Mouse (Mus musculus) right cerebral cortex, postnatal 10 days (tissue): Measurements from ENCODE around the gene Olfr65.
A peak's percentile ranks its signal among the peaks of the same experiment; 100 is the strongest.

Source experiments
- DNase-seq, 2 experiments: peaks; one replicate each; pipeline ENCODE4 v3.0.0; 2021; ENCODE audit warnings: low spot score in 2 of 2

The Olfr65 gene

DNA sequence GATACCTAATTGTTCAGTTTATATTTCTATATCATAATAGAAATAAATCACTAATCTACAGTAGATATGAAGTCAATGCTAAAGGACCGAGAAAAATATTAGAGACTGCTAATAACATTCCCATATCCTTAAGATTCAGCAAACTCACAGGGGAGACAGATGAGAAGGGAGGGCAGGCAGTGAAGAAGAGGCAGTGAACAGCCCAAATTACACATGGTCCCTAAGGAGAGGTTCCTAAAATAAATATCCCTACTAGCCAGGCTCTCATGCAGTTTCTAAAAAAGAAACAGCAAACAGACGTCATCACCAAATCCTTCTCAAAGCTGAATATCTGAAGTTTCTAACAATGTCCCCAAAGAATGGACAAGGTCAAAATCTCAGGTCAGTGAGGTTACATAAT, at the start of gene Olfr65:
TSS of gene Olfr65 (plus strand) at position 301 of the 400 bp plus-strand sequence.
- DNase-seq = peak in 1 of 2 experiments; percentile 18

DNA sequence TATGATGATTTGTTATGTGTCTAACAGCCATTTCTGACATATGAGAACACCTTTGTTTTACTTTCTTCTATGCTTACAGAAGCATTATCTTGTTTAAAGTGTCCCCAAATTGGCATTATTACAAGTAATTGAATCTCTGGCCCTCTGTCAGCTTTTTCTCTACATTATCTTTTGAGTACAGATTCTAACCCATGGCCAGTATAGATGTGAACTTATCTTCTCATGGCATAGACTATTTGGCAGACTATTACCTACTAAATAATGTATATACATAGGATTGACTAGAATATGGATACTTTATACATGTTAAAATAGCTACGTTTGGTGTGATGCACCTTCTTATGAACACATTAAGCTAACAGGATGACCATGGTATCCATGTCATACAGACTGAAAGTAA, 48.6 kb upstream of the Olfr65 start:
- DNase-seq = no peak

DNA sequence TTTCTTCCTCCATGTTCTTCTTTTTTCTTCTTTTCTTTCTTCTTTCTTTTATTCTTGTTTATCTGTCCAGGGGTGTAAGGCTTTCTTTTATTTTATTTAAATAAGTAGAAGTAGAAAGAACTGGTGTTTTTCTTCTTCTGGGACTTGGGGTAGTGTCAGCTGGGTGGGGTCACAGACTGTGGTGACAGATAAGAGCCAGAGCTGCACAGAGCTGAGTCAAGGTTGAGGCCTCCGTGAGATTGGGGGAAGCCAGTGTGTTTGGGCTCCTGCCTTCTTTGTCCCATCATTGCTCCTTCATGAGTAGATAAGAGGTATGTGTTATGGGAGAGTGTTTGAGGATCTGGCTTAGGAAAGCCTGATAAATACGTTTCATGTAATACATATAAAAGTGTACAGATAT, 44.2 kb upstream of the Olfr65 start:
- no peak for DNase-seq

DNA sequence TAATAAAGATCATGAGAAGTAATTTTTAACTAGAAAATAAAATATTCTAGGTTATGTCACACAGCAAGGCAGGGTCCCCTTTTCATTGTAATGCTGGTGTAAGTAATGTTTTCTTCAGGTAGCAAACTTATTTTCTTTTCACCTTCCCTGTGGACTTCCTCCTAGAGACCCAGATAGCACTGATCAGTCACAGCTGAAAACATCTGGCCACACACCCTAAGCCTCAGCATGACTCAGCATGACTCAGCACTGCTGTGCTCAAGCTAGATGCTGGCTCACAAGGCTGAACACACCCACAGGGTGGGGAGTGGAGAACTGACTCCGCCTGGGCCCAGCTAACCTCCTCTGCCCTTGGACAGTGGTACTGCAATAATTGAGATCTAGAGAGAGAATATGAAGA, 42.4 kb upstream of the Olfr65 start:
- no peak for DNase-seq

DNA sequence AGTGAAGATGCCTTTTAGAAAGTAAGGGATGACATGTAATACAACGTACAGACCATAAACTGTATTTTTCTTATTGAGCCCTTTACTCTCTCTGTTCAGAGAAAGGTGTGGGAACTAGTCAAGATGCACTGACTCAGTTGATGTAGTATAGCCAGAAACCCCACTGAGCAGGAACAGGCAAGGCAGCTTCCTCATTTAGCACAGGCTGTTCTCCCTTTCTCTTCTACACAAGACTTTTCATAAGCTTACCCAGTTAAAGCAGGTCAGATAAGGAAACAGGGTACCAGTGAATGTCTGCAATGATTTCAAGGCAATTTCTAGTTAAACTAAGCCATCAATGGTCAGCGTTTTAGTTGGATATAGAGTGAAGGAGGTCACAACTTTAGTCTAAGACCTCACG, 41.8 kb upstream of the Olfr65 start:
- DNase-seq = no peak

DNA sequence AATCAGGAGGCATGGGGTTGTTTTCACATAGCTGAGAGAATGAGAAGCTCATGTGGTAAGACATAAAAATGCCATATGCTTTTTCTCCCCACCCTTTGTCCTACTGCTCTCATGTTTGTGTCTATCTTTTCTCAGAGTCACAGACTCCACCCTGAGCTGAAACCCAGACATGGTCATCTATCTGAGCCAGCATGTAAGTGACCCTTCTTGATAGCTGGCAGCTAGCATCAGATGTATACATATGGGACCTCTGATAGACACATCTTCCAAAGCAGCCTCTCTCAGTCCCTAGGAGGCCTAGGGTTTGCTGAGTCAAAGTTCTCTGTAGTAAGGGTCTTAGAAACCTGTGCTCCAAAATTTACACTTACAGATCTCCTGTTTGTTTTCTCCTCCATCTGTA, 37.6 kb upstream of the Olfr65 start:
- no peak for DNase-seq

DNA sequence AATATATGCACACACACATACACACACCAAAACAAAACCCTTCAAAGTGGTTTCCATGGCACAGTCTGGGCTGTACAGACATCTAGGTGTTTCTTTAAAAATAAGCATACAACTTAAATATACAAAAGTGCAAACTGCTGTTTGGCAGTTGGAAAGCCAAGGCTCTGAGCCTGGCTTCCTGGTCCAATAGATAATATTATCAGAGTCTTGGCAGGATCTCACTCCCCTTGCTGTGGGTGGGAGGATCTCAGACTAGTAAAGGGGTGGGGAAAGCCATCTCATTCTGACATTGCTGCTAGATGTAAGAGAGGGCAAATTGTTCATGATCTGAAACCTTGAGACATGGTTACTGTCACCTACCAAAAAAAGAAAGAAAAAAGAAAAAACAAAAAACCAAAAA, 32.6 kb upstream of the Olfr65 start:
- no peak for DNase-seq

DNA sequence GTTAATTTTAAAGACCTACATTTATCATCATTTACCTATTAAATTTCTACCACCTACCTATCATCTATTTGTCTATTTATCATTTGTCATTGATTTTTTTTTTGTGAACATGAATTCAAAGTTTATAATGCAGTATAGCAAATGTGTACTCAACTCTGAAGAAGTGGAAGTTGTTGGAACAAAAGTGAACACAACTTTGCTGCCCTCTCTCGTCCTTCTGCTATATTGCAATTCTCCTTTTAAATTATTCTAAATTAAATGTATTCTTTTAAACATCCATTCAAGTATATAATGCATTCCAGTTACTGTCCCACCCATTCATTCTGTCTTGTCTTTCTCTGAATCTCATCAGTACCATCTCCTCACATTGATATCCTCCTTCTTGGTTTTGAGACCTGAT, 30.2 kb upstream of the Olfr65 start:
- peak in 1 of 2 experiments; percentile 21 for DNase-seq

DNA sequence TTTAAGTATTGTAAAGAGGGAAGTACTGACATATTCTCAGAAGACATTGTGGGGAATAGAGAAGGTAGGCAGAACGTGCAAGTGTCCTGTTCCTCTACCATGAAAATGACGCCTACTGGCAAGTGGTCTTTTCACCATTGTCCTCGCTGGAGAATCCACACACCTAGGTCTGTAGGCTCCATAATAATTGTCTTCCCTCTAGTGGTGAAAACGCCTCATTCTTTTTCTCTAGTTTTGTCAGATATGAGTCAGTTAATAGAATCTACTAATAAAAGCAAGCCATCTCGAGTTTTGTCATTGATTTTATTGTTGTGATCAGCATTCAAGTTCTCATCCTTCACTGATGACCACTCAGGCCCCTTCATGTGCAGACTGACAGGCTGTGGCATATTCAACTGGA, 28.8 kb upstream of the Olfr65 start:
- no peak for DNase-seq

DNA sequence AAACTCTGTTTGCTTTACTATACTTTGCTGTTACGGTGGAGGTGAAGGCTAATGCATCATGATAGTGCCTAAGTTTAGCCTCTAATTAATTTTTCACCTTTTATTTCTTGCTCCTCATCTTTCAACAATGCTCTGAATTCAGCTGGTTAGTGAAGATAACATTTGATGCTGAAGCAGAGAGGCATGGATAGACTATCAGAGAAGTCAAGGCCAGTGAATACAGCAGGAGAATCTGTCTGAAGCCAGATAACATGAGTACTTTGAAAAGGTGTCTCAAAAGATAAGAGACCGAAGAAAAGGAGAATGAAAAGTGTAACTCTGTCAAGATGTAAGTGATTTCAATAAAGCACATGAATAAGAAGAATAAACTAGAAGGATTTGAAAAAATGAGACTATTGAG, 26.2 kb upstream of the Olfr65 start:
- no peak for DNase-seq

DNA sequence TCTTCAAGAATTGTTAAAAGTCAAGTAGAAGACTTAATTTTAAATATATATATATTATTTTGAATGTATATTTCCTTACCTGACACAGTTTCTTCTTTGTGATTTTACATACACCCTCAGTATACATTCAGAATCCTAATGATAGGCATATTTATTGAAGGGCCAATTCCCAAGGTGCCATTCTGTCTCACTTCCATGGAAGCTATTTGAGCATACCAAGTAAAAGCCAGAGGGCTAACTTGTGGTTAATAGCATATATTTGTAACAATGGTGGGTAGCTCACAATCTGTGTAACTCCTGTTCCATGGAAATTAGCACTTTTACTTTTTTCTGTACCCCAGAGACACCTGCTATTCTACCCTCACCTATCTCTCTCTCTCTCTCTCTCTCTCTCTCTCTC, 17.1 kb upstream of the Olfr65 start, which contains the start of gene Olfr66:
TSS of gene Olfr66 (minus strand) at position 101 of the 400 bp plus-strand sequence.
- no peak for DNase-seq

DNA sequence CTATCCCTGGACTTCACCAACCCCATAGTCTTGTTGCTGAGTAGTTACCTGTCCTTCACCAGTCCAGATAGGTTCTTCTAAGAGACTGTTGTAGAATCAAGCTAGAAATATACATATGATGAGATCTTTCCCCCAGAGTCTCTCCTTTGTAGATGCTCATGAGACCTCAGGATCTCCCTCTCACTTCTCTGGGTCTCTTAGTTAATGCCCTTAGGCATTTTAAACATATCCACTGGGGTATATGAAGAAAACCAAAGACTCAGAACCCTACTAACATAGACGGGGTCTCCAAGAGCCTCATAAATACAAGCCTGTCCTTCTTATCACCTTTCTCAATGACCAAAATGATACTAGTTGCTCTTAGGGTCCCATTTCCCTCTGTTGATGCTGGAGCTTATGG, 8.9 kb upstream of the Olfr65 start, which contains the start of gene Olfr64:
TSS of gene Olfr64 (minus strand) at position 101 of the 400 bp plus-strand sequence.
- DNase-seq = no peak

DNA sequence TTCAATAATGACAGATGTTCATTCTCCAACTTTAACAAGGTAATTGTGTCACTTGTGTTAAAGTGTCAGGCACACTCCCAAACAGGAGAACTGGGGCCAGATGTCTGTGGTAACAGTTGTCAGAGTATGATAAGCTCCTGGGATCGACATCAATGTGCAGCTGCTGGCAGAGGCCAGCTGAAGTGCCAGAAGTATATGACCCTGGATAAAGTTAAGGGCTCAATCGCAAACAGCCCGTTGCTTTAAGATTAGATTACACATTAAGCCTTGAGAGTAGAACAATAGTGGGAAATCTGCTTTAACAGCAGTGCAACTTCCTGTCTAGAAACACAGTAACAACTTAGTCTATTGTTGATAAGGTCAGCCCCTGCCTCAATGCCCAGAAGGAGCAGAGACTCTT, 6.8 kb downstream of the Olfr65 start:
- DNase-seq = no peak

DNA sequence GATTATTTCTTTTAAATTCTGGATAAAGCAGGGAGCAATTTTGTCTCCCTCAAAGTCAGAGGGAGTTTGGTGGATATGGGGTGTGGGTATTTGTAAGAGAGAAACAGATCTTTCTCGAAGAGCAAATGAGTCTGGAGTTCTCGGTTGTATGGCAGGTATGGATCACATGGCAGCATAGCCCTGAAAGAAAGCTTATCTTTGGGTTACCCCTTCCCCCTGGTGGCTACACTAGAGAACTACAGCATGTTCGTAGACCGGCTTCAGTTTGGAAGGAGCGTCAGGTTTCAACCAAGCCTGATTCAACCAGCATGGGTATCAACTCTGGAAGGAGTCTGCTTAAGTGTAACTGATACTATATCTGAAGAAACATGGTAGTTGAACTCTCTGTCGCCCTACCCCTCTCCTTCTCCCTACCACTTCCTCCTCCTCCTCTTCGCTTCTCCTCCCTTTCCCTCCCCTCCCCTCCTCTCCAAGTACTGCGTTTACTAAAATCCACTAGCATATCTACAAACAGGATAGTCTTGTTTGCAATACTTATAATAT, 9.8 kb downstream of the Olfr65 start:
- no peak for DNase-seq

DNA sequence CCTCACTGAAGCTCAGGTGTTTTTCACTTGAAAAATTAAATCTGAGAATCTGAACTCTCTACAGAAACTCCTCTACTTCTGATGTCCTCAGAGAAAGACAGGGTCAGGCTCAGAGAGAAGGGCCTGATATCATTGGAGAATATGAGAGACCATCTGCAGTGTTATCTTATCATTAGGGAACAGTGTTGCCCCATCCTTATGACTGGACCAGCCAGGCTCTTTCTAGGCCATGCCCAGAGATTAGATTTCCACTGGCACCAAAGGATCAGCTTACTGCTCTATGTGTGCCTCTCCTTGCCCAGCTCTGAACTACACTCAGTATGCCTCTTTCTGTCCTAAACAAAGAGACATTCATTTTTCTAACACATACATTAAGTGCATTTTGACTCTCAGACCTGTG, 12.1 kb downstream of the Olfr65 start:
- no peak for DNase-seq

DNA sequence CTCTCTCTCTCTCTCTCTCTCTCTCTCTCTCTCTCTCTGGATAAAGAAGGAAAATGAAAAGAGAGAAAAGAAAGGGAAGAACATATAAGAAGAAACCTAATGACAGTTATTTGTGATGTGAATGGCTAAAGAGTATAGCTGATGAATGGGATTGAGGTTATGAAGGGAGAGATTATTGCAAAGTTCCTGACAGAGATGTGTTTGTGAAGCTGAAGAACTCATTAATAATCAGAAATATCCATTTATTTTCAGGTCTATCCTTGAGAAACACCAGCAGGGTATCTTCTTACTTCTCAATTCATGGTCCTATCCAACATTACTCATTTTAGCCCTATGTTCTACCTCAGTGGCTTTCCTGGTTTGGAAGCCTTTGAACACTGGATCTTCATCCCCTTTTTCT, 25.2 kb downstream of the Olfr65 start, which contains the start of gene Olfr631:
TSS of gene Olfr631 (plus strand) at position 301 of the 400 bp plus-strand sequence.
- no peak for DNase-seq

DNA sequence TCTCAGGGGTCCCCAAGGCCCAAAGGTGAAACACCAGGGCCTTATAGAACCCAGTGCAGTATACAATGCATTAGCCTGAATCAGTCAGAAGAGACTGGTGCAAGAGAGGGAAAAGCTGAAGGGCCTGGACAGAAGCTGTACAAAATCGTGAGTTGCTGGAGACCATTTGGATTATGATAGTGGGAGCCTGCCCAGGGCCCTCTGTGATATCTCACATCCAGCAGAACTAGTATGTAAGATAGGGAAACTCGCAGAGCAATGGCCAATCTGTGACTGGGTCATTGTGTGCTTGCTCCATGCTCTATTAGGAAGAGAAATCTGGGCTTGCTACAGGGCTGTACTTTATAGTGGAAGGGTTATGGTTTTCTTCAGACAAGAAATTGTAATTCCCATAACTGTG, 31.0 kb downstream of the Olfr65 start, which contains the start of gene Olfr632:
TSS of gene Olfr632 (plus strand) at position 84 of the 400 bp plus-strand sequence.
- DNase-seq = no peak

DNA sequence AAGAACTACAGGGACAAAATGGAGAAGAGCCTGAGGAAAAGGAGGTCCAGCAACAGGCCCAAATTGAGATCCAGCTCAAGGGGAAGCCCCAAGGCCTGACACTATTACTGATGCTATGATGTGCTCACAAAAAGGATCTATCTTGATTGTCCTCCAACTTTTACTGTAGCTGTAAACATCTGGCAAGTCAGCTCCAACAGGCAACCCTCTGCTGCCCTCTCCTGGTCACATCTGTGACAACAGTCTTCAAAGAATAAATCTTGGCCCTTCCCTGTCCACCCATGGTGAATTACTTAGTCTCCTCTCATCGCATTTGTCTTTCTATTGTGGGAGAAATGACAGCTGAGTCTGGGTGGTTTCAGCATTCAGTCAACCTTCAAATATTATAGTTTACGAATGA, 39.4 kb downstream of the Olfr65 start:
- DNase-seq = peak in 1 of 2 experiments; percentile 26

DNA sequence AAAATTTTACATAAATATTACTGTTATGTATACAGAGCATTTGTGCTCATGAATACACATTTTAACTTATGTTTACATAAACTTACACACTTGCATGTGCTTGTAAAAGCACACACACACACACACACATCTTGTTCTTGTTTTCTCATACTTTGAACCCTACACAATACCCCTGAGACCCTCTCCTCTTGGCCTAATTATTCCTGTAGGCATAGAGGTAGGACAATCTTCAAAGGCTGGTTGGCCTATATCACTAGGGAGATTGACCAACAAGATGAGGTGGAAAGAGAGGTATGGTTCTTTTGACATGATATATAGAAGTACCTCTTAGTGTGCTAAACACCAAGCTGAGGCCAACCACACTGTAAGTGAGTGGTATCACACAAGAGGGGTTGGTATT, 40.9 kb downstream of the Olfr65 start, which contains the start of gene Olfr633:
TSS of gene Olfr633 (plus strand) at position 301 of the 400 bp plus-strand sequence.
- DNase-seq = no peak
